Mouse (Mus musculus) testis, adult 2 months (tissue): ENCODE measurements around the gene Kif4.

Source experiments
- CTCF ChIP-seq: fragments of 200-500 bp; IDR thresholded peaks from 2 replicates; pipeline ENCODE4 v1.5.1; 2012; ENCODE audit warnings: low read depth, mild to moderate bottlenecking, inconsistent platforms, low read length, moderate library complexity; ENCODE audit not compliant: control insufficient read depth, insufficient read depth, insufficient replicate concordance
- POLR2A ChIP-seq: fragments of 200-500 bp; IDR thresholded peaks from 2 replicates; pipeline ENCODE4 v1.6.1; 2012; ENCODE audit warnings: low read depth, mild to moderate bottlenecking, inconsistent platforms, low read length, moderate library complexity; ENCODE audit not compliant: control insufficient read depth

DNA sequence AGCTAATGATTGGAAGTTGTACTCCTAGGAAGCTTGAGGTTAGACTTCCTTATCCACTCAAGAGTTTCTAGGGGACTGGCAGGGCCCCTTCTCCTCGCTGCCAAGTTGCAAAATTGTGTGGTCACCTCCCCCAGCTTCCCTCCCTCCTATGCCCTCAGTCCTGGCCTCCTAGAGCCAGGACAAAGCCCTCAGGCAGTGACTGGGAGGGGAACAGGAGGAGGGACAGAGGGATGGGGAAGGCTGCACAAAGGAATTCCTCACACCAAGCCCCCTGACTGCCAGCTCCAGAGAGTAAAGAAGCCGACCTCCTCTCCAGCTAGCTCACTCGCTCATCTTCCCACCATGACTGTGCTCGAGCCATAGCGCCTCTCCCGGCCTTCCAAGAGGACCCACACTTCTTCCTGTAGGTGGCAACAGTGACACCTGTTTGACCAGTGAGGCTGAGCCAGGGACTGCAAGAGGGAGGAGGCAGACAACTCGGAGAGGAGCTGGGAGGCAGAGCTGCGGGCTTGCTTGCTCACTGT lies 104.2 kb downstream of the Kif4 start, which contains the start of gene Gdpd2:
- TF ChIP-seq POLR2A = no peak
- TF ChIP-seq CTCF = no peak
